Comparison of ENCODE assay signal across 19 mouse cellular contexts in genomic region chr4:18788398-18788797, GRCm38 (mm10).
A peak's percentile ranks its signal among the peaks of the same experiment; 100 is the strongest.
DNase-seq lines count a peak whose midpoint lies in the region; ATAC-seq lines count a peak whose summit lies in the region.
"Had no signal": no experiment of that assay in that cellular context is flagged by ENCODE, and none has a peak within 500 bp of the region (broad histone marks: within the 10 kb centered on the region; RNA-seq: fewer than 3 reads in every experiment).

No protein-coding gene starts in this region.

- H3K27ac ChIP-seq in limb, embryonic 12.5 days: no peak overlapping the region
- no peak overlapping the region for H3K27ac ChIP-seq in limb, embryonic 10.5 days
- no peak overlapping the region for H3K27ac ChIP-seq in embryonic facial prominence, embryonic 12.5 days
- H3K27ac ChIP-seq: forebrain, embryonic 10.5 days; heart, embryonic 15.5 days; kidney, postnatal 0 days; neural tube, embryonic 12.5 days had no signal

- no peak for DNase-seq in limb, embryonic 10.5 days (ENCODE audit: low spot score)
- DNase-seq in embryo, embryonic 11 days: peak; percentile 29
- DNase-seq in mesoderm, embryonic 11.5 days (ENCODE audit: low read depth, low spot score): peak; percentile 23
- DNase-seq in spleen, postnatal 4 days (ENCODE audit: low spot score in 2 of 2): no peak
- DNase-seq: adrenal gland, postnatal 10 days; cerebellum, adult 11 months; cerebellum, postnatal 25 days; liver; lung, postnatal 10 days; right cerebral cortex, postnatal 4 days; thymus, postnatal 25 days had no signal

- no peaks in the 10 kb centered on the region for H3K9me3 ChIP-seq in limb, embryonic 12.5 days
- H3K9me3 ChIP-seq in limb, embryonic 10.5 days (replicated peaks): no peaks in the 10 kb centered on the region
- no peaks in the 10 kb centered on the region for H3K9me3 ChIP-seq in embryonic facial prominence, embryonic 12.5 days
- H3K9me3 ChIP-seq: forebrain, embryonic 10.5 days; heart, embryonic 15.5 days; neural tube, embryonic 12.5 days had no signal

- ATAC-seq in limb, embryonic 12.5 days (ENCODE audit: insufficient number of reproducible peaks, insufficient read depth, low FRiP score, low TSS enrichment, low read depth): 0 out of 2 replicates have a peak, but pooled peaks have one; percentile 52
- 0 out of 2 replicates have a peak, but pooled peaks have one; percentile 77 for ATAC-seq in embryonic facial prominence, embryonic 12.5 days (ENCODE audit: insufficient number of reproducible peaks, insufficient read depth, low FRiP score, low TSS enrichment)
- ATAC-seq in activated CD4-positive, CD25-positive, alpha-beta regulatory T cell, adult 4 months: no peak
- ATAC-seq: inflammation-experienced regulatory T-cells, adult 6 months had no signal

- no peaks in the 10 kb centered on the region for H3K36me3 ChIP-seq in limb, embryonic 12.5 days
- no peaks in the 10 kb centered on the region for H3K36me3 ChIP-seq in limb, embryonic 10.5 days
- H3K36me3 ChIP-seq in embryonic facial prominence, embryonic 12.5 days: no peaks in the 10 kb centered on the region
- H3K36me3 ChIP-seq: forebrain, embryonic 10.5 days; heart, embryonic 15.5 days; neural tube, embryonic 12.5 days had no signal

- H3K4me2 ChIP-seq in limb, embryonic 12.5 days: no peak overlapping the region
- no peak overlapping the region for H3K4me2 ChIP-seq in embryonic facial prominence, embryonic 12.5 days (replicated peaks)
- H3K4me2 ChIP-seq: heart, embryonic 15.5 days; neural tube, embryonic 12.5 days had no signal

- H3K27me3 ChIP-seq in limb, embryonic 12.5 days: no peaks in the 10 kb centered on the region
- no peaks in the 10 kb centered on the region for H3K27me3 ChIP-seq in limb, embryonic 10.5 days (ENCODE audit: low read depth, poor library complexity, severe bottlenecking)
- no peaks in the 10 kb centered on the region for H3K27me3 ChIP-seq in embryonic facial prominence, embryonic 12.5 days
- H3K27me3 ChIP-seq: heart, embryonic 15.5 days; neural tube, embryonic 12.5 days had no signal

- H3K4me1 ChIP-seq in limb, embryonic 12.5 days (replicated peaks): no peaks in the 10 kb centered on the region
- H3K4me1 ChIP-seq in limb, embryonic 10.5 days: no peaks in the 10 kb centered on the region
- no peaks in the 10 kb centered on the region for H3K4me1 ChIP-seq in embryonic facial prominence, embryonic 12.5 days
- H3K4me1 ChIP-seq: forebrain, embryonic 10.5 days; heart, embryonic 15.5 days; neural tube, embryonic 12.5 days had no signal

- H3K4me3 ChIP-seq in limb, embryonic 12.5 days (replicated peaks): no peak overlapping the region
- no peak overlapping the region for H3K4me3 ChIP-seq in limb, embryonic 10.5 days
- H3K4me3 ChIP-seq in embryonic facial prominence, embryonic 12.5 days: no peak overlapping the region
- H3K4me3 ChIP-seq: forebrain, embryonic 10.5 days; heart, embryonic 15.5 days; neural tube, embryonic 12.5 days had no signal

- no peak overlapping the region for H3K9ac ChIP-seq in limb, embryonic 12.5 days (replicated peaks)
- H3K9ac ChIP-seq in embryonic facial prominence, embryonic 12.5 days: no peak overlapping the region
- H3K9ac ChIP-seq: heart, embryonic 15.5 days; neural tube, embryonic 12.5 days had no signal

Comparison
In these comparisons a context has a peak if more than half of its experiments do, and no peak if none do; other contexts are left out.
1. DNase-seq: peak in embryo, embryonic 11 days (single experiment) and mesoderm, embryonic 11.5 days (single experiment); none in limb, embryonic 10.5 days (single experiment) and spleen, postnatal 4 days (0 of 2).